Mouse (Mus musculus) ovary, adult 18-20 months (tissue): ENCODE measurements at regions not wholly inside any gene's neighbourhood (a gene's known extent, or its start where the extent isn't known, plus 50 kb on each side); places are given as distances from the start of the nearest gene placed in this dataset.

Experiments
- DNase-seq: peaks from one replicate; pipeline ENCODE4 v3.0.0; 2022; ENCODE audit warnings: low spot score, mixed read lengths

DNA sequence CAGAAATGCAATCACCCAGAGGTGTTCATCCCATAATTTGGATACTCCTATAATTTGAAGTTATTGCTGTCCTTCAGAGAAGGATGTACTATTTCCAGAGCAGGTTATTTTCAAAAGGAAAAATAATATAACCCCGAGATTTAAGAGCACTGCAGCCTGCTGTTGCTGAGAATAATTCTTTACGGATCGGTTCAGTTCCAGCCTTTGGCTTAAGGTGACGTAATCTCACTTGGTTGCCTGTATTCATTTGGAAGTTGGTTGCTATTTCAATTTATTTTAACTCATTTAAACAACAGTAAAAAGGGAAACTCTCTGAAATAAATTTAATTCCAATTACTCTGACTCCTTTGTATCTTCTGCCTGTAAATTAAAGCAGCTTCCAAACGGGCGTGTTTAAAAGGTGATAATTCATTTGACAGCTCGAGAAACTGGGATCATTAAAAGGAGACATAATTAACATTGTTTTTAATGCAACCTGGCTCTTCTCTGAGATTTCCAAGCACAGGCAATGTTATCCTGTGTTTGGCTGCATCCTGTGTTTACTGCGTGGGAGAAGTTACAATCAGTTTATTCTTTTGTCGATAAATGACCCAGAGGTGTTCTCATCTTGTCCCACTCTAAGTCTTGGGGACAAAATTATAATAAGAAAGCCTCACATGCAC, 568.5 kb downstream of the Gm16223 start:
- no peak for DNase-seq

GRCm38 (mm10) chr5:42656460-42656859, 576.5 kb upstream of the Cpeb2 start:
- DNase-seq, result no peak

DNA sequence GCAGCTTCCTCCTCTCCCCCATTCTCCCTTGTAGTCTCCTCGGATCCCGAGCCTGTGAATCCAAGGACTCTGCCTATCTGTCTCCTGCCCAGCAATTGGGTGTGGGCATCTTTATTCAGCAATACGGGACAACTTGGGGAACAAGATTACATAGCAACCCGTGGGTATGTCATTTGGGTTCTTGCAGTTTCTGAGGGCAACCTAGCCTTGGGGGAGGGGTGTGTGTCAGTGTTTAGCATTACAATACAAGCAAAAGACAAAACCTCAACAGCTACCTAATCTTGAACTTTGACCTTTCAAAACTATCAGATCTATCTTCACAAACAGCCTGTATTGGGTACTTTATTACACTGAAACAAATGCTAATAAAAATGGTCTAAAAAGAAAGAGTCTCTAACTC, 573.0 kb upstream of the Cpeb2 start:
- no peak for DNase-seq

DNA sequence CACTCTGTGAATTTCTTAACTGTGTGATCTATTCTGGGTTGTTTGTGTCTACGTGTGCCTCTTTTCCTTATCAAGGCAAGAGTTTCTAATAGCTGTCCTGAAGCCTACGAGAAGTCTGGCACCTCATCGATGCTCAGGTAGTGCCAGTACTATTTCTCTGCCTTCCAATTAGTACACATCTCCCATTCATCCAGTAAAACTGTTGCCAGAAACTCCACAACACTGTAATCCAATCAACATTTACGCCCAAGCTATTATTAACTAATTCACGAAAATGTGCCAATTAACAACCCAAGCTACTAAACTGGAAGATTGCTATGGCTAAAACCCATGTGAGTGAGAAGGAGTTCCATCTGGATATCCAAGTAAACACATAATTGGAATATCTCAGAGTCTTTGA, 553.4 kb upstream of the Cpeb2 start:
- no peak for DNase-seq

GRCm38 (mm10) chr5:42685356-42686057, 547.5 kb upstream of the Cpeb2 start:
- DNase-seq, result peak; percentile 50

- DNase-seq, result no peak
Observed at GRCm38 (mm10) chr5:42687176-42687575, 545.8 kb upstream of the Cpeb2 start.
